Comparison of ENCODE assay signal across 14 mouse cellular contexts in genomic region chr2:122704572-122704971, GRCm38 (mm10).
"Had no signal": no experiment of that assay in that cellular context is flagged by ENCODE, and none has a peak within 500 bp of the region (broad histone marks: within the 10 kb centered on the region; RNA-seq: fewer than 3 reads in every experiment).

No protein-coding gene starts in this region.

- H3K9ac ChIP-seq: kidney, embryonic 15.5 days; limb, embryonic 12.5 days; liver, embryonic 13.5 days; liver, postnatal 0 days; lung, embryonic 15.5 days; midbrain, embryonic 13.5 days; neural tube, embryonic 12.5 days had no signal

- H3K36me3 ChIP-seq: kidney, embryonic 15.5 days; limb, embryonic 12.5 days; liver, embryonic 13.5 days; lung, embryonic 15.5 days; midbrain, embryonic 13.5 days; neural tube, embryonic 12.5 days had no signal

- H3K4me2 ChIP-seq: kidney, embryonic 15.5 days; limb, embryonic 12.5 days; liver, embryonic 13.5 days; lung, embryonic 15.5 days; midbrain, embryonic 13.5 days; neural tube, embryonic 12.5 days had no signal

- DNase-seq: kidney, adult 2 months; kidney, postnatal 14 days; layer of hippocampus, postnatal 36 days; liver; liver, embryonic 13.5 days; liver, postnatal 0 days; lung, postnatal 36 days; thymus, postnatal 4 days had no signal

- H3K4me3 ChIP-seq: kidney, embryonic 15.5 days; limb, embryonic 12.5 days; liver, embryonic 13.5 days; lung, embryonic 15.5 days; midbrain, embryonic 13.5 days; neural tube, embryonic 12.5 days had no signal

- ATAC-seq: liver, postnatal 0 days; midbrain, embryonic 13.5 days had no signal

- H3K27me3 ChIP-seq: lung, embryonic 15.5 days; neural tube, embryonic 12.5 days had no signal

- H3K27ac ChIP-seq: kidney, embryonic 15.5 days; limb, embryonic 12.5 days; liver, embryonic 13.5 days; lung, embryonic 15.5 days; midbrain, embryonic 13.5 days; neural tube, embryonic 12.5 days; stomach, postnatal 0 days had no signal

- H3K4me1 ChIP-seq: liver, embryonic 13.5 days had no signal
